Mouse (Mus musculus) limb, embryonic 10.5 days (tissue): ENCODE measurements around the gene Fggy. TPM values are rescaled to one million over a fixed set of nuclear protein-coding genes. Genes with fewer than 3 reads are reported as not detected.
A peak's percentile ranks its signal among the peaks of the same experiment; 100 is the strongest.

Source experiments
- DNase-seq: peaks from one replicate; pipeline ENCODE4 v3.0.0-alpha.2; 2017; ENCODE audit warnings: low spot score
- H3K27ac ChIP-seq: fragments of 300-500 bp; sonication (generic); 2 replicates; pipeline ENCODE4 v1.5.1; 2016; ENCODE audit warnings: mild to moderate bottlenecking
- H3K27me3 ChIP-seq: fragments of 300-500 bp; sonication (generic); 2 replicates; pipeline ENCODE4 v1.6.1; 2016; ENCODE audit warnings: low read depth, mild to moderate bottlenecking; ENCODE audit not compliant: poor library complexity, severe bottlenecking
- H3K36me3 ChIP-seq: fragments of 300-500 bp; sonication (generic); 2 replicates; pipeline ENCODE4 v1.6.1; 2016; ENCODE audit warnings: mild to moderate bottlenecking, moderate library complexity
- H3K4me1 ChIP-seq: fragments of 300-500 bp; sonication (generic); 2 replicates; pipeline ENCODE4 v1.6.1; 2016
- H3K4me3 ChIP-seq: fragments of 300-500 bp; sonication (generic); 2 replicates; pipeline ENCODE4 v1.5.1; 2016; ENCODE audit warnings: mild to moderate bottlenecking, moderate library complexity
- H3K9me3 ChIP-seq: fragments of 300-500 bp; sonication (generic); replicated peaks from 2 replicates; pipeline ENCODE4 v1.6.1; 2016; ENCODE audit warnings: mild to moderate bottlenecking
- WGBS: fragments of 180-500 bp; shearing (Covaris S2); methylation state at CpG from one replicate; pipeline ENCODE4 v1.1.7; 2016; 5-methylcytosine and 5-hydroxymethylcytosine counted together
- polyA plus RNA-seq: library from polyadenylated mRNA; unstranded; fragments of >200 nt; fragmentation: Nextera tagmentation; extraction: Ambion mirVana; gene quantifications from 2 replicates; pipeline ENCODE4 v1.2.1, GENCODE M21; 2016

Fggy gene
- polyA plus RNA-seq, 1 experiment from 2014 or later: 8.1 TPM

DNA sequence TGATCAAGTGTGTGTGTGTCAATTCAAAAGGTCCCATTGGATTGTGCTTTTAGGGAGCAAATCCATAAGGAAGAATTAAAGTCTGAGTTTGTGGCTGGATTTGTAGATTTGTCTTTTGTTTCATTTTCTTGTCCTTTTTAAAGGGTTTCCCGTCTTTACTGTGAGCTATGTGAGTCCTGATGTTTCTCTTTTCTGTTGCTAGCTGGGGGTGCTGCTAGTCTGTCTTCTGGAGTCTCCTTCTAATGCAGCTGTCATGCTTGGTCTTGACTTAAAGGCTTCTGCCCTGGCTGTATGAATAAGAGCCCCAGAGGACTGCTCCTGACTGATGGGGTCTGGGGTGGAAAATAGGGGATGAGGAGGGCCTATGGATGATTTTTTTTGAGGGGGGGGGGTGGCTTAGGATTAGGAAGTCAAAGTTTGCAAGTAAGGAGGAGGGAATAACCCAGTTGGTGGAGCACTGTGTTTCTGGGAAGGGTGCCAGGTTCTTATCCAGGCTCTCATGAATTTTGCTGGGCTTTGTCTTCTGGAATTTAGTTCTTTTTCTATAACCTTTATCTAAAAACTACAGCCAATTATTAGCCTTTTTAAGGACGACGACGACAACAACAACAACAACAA lies 1.1 kb downstream of the Fggy start:
- H3K27ac ChIP-seq: no peak overlapping the region
- no peaks in the 10 kb centered on the region for H3K27me3 ChIP-seq
- DNase-seq: no peak
- H3K36me3 ChIP-seq: no peaks in the 10 kb centered on the region
- WGBS: 90% methylated on average over 4 of the region's 4 CpGs
- H3K4me3 ChIP-seq: no peak overlapping the region
- H3K4me1 ChIP-seq: peaks cover 15% of the 10 kb centered on the region
- no peaks in the 10 kb centered on the region for H3K9me3 ChIP-seq

DNA sequence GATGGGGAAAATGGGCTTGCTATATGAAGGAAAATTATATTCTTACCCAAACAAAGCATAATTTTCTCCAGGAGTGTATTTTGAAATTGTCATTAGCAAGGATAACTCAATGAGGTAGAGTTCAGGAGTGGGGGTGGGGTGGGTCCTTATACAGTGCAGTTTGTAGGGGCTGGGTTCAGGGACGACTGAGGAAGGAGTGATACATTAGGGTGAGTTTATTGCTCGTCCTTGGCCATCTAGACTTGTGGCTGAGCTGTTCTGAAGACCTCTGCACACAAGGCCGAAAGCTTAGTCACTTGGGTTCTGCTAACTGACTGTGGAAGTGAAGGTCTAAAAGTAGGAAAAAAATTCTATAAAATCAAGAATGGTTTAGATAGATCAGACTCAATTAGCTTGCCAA lies 14.3 kb downstream of the Fggy start:
- 84% methylated on average over 3 of the region's 3 CpGs for WGBS
- no peak overlapping the region for H3K4me3 ChIP-seq
- no peaks in the 10 kb centered on the region for H3K9me3 ChIP-seq
- no peaks in the 10 kb centered on the region for H3K27me3 ChIP-seq
- no peak for DNase-seq
- H3K4me1 ChIP-seq: no peaks in the 10 kb centered on the region
- H3K27ac ChIP-seq: no peak overlapping the region
- no peaks in the 10 kb centered on the region for H3K36me3 ChIP-seq

GRCm38 (mm10) chr4:95573704-95574103 lies 16.4 kb downstream of the Fggy start:
- Histone ChIP-seq H3K36me3 (no peaks in the 10 kb centered on the region), H3K4me1 (no peaks in the 10 kb centered on the region), H3K27me3 (no peaks in the 10 kb centered on the region), H3K27ac (no peak overlapping the region), H3K4me3 (no peak overlapping the region), H3K9me3 (no peaks in the 10 kb centered on the region)
- no peak for DNase-seq

GRCm38 (mm10) chr4:95575411-95575911 lies 18.2 kb downstream of the Fggy start:
- no peaks in the 10 kb centered on the region for H3K36me3 ChIP-seq
- no peak for DNase-seq
- no peak overlapping the region for H3K27ac ChIP-seq
- no peaks in the 10 kb centered on the region for H3K27me3 ChIP-seq
- WGBS: 90% methylated on average over 3 of the region's 3 CpGs
- H3K9me3 ChIP-seq: no peaks in the 10 kb centered on the region
- H3K4me3 ChIP-seq: no peak overlapping the region
- H3K4me1 ChIP-seq: no peaks in the 10 kb centered on the region

DNA sequence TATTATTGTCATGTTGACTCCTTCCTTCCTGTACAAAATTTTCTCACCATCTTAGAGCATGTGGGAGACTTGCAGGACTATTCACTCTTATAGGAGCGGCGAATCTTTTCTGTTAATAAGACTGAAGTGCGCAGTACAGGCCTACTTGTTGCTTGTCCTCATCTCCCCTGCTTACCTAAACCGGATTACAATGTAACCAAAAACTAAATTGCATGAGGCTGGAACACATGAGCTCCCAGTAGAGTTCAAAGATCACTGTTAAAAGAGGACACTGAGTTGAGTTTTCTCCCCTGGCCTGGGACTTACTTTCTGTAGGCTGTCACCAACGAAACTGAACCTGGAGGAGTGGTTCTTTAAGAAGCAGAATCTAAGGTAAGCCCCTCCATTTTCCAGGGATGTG lies 21.9 kb downstream of the Fggy start:
- Histone ChIP-seq H3K4me3 (no peak overlapping the region), H3K4me1 (no peaks in the 10 kb centered on the region), H3K27ac (no peak overlapping the region), H3K36me3 (no peaks in the 10 kb centered on the region), H3K27me3 (no peaks in the 10 kb centered on the region), H3K9me3 (no peaks in the 10 kb centered on the region)
- no peak for DNase-seq
- 89% methylated on average over 5 of the region's 5 CpGs for WGBS

DNA sequence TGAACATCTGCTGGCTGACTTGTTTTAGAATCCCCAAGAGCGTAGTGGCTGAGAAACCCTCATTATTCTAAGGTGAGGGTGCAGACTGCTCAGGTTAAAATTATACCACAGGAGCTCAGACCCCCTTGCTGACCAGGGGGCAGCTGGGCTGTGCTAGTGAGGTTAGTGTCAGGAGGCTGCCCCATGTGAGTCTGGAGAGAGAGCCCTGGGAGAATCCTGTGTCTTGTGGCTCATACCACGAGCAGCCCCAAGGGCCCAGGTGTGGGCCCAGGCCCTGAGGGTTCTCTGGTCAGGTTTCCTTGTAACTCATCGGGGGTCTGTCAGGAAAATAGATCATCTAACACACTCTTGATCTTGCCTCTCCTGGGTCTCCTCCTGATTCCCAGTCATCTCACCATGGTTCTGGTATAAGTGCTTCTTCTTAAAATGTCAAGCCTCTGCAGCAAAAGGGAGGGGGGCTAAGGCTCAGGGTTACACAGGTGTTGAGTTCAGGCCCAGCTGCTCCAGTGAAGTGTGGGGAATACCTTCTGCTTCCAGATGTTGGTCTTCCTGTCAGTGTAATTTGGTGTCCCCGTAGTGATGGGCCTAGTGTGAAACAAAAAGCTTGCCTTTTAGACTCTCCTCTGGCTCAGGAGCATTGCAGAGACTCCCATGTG lies 26.9 kb downstream of the Fggy start:
- no peak for DNase-seq
- 78% methylated on average over 4 of the region's 4 CpGs for WGBS
- H3K9me3 ChIP-seq: no peaks in the 10 kb centered on the region
- peaks cover 7% of the 10 kb centered on the region; the same call in 1 of the 2 replicates for H3K4me1 ChIP-seq
- H3K27ac ChIP-seq: no peak overlapping the region
- no peaks in the 10 kb centered on the region for H3K36me3 ChIP-seq
- no peaks in the 10 kb centered on the region for H3K27me3 ChIP-seq
- no peak overlapping the region for H3K4me3 ChIP-seq

GRCm38 (mm10) chr4:95586274-95587001 lies 29.1 kb downstream of the Fggy start:
- 52% methylated on average over 4 of the region's 4 CpGs for WGBS
- Histone ChIP-seq H3K4me3 (no peak overlapping the region), H3K27ac (no peak overlapping the region), H3K4me1 (peaks cover 7% of the 10 kb centered on the region; the same call in 1 of the 2 replicates), H3K27me3 (no peaks in the 10 kb centered on the region), H3K9me3 (no peaks in the 10 kb centered on the region), H3K36me3 (no peaks in the 10 kb centered on the region)
- DNase-seq: no peak

DNA sequence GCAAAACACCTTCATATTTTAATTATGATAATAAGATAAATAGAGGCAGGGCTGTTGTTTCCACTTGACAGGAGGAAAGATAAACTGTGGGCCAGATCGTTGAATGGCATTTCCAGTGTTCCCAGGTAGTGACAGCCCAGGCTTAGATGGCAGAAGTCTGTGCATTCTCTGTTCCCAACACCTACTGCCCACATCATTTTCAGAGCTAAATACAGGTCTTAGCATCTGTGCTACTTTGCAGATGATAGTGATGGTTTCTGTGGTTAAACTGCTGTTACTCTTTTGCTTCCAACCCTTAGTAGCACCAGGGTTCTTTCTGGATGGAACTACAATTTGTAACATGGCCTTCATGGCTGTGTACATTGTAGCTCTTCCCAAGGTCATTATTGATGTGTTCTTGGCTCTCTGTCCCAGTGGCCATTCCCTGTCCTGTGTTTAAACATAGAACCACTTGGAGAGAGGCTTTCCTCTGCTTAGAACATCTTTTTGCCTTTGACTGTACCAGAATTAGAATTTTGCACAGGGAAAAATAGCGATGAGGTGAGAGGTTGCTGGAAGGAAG lies 31.5 kb downstream of the Fggy start:
- Histone ChIP-seq H3K4me3 (no peak overlapping the region), H3K4me1 (peaks cover 7% of the 10 kb centered on the region; the same call in 1 of the 2 replicates), H3K27me3 (no peaks in the 10 kb centered on the region), H3K27ac (no peak overlapping the region), H3K9me3 (no peaks in the 10 kb centered on the region), H3K36me3 (no peaks in the 10 kb centered on the region)
- no peak for DNase-seq
- WGBS: 88% methylated on average over 2 of the region's 2 CpGs

GRCm38 (mm10) chr4:95590878-95591277 lies 33.6 kb downstream of the Fggy start:
- 95% methylated on average over 3 of the region's 3 CpGs for WGBS
- no peak overlapping the region for H3K4me3 ChIP-seq
- H3K9me3 ChIP-seq: no peaks in the 10 kb centered on the region
- no peaks in the 10 kb centered on the region for H3K36me3 ChIP-seq
- peaks cover 7% of the 10 kb centered on the region; the same call in 1 of the 2 replicates for H3K4me1 ChIP-seq
- no peak overlapping the region for H3K27ac ChIP-seq
- no peaks in the 10 kb centered on the region for H3K27me3 ChIP-seq
- DNase-seq: no peak

DNA sequence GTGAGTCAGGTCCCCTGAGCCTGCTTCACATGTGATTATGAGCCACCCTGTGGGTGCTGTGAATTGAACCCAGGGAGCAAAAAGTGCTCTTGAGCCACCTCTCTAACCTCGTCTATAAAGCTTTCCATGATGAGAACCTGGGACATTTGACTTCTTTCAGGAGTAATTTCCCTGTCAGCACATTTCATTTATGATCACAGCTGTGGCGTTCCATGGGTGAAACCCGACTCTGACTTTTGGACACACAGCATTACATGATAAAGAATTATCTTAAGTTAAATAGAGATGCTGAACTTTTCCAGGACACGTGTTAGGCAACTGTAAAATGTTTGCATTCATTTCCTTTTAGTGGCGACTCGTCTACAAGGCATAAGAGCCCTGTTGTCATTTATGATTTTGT lies 39.9 kb downstream of the Fggy start:
- Histone ChIP-seq H3K4me3 (no peak overlapping the region), H3K27me3 (no peaks in the 10 kb centered on the region; the same call in 1 of the 2 replicates), H3K36me3 (no peaks in the 10 kb centered on the region), H3K4me1 (peaks cover 12% of the 10 kb centered on the region), H3K9me3 (no peaks in the 10 kb centered on the region), H3K27ac (no peak overlapping the region)
- DNase-seq: no peak
- WGBS: 68% methylated on average over 6 of the region's 6 CpGs

DNA sequence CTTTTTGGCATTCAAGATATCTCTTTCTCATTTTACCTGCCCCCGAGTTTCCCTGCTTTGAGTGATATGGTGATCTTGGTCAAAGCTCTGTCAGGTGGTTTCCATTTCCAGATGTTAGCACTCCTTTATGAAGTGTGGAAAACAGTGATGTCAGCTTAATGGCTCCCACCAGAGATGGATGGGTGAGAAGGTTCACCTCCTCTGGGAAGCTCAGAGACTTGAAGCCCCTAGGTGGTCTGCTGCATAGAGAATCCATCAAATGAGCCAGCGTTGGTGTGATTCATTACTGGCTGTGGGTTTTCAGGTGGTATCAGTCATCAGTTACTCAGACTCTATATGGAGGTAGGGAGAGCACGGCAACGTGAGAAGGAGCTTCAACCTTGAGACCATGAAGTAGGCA lies 44.5 kb downstream of the Fggy start:
- no peaks in the 10 kb centered on the region for H3K9me3 ChIP-seq
- peaks cover 14% of the 10 kb centered on the region for H3K4me1 ChIP-seq
- WGBS: 20% methylated on average over 4 of the region's 4 CpGs
- H3K27me3 ChIP-seq: peaks cover 15% of the 10 kb centered on the region; the same call in 1 of the 2 replicates
- no peak overlapping the region for H3K4me3 ChIP-seq
- no peaks in the 10 kb centered on the region for H3K36me3 ChIP-seq
- H3K27ac ChIP-seq: no peak overlapping the region
- DNase-seq: peak; percentile 41

GRCm38 (mm10) chr4:95603254-95603653 lies 45.9 kb downstream of the Fggy start:
- H3K9me3 ChIP-seq: no peaks in the 10 kb centered on the region
- DNase-seq: no peak
- WGBS: 65% methylated on average over 1 of the region's 1 CpGs

GRCm38 (mm10) chr4:95610663-95611062 lies 53.4 kb downstream of the Fggy start:
- Histone ChIP-seq H3K9me3 (no peaks in the 10 kb centered on the region), H3K27ac (no peak overlapping the region), H3K4me1 (no peaks in the 10 kb centered on the region), H3K27me3 (no peaks in the 10 kb centered on the region), H3K36me3 (no peaks in the 10 kb centered on the region), H3K4me3 (no peak overlapping the region)
- DNase-seq: no peak
- WGBS: 89% methylated on average over 1 of the region's 1 CpGs

More at GRCm38 (mm10) chr4:95603254-95603653, 45.9 kb downstream of the Fggy start:
- H3K27ac ChIP-seq: no peak overlapping the region
- peaks cover 11% of the 10 kb centered on the region for H3K4me1 ChIP-seq
- H3K27me3 ChIP-seq: peaks cover 15% of the 10 kb centered on the region; the same call in 1 of the 2 replicates
- H3K4me3 ChIP-seq: no peak overlapping the region
- H3K36me3 ChIP-seq: no peaks in the 10 kb centered on the region
